Mouse (Mus musculus): ENCODE data around the gene Zbtb32.

- TF ChIP-seq TAL1 (IDR thresholded peaks at IDR 0.05; ENCODE audit: low read length) (no peak), GATA1 (IDR thresholded peaks at IDR 0.05; ENCODE audit: low read length) (no peak)
Observed at GRCm38 (mm10) chr7:30572389-30572788, 26.3 kb downstream of the Zbtb32 start.
